Mouse (Mus musculus): Measurements from ENCODE around the gene Chrna3. TPM values are rescaled to one million over a fixed set of nuclear protein-coding genes. Genes with fewer than 3 reads are reported as not detected.

Gene Chrna3
- polyA plus RNA-seq, 1 experiment from 2014 or later: 5.5 TPM

GRCm38 (mm10) chr9:54981291-54982191 is 44.8 kb downstream of the Chrna3 start:
- 1% methylated on average over 68 of the region's 85 CpGs for WGBS
- ATAC-seq (peak; percentile 92), DNase-seq (ENCODE audit: low spot score) (peak; percentile 59)
- Histone ChIP-seq H3K36me3 (ENCODE audit: control insufficient read depth, insufficient read depth, low read length) (no peaks in the 10 kb centered on the region), H3K9ac (ENCODE audit: low read length) (peak overlapping the region; percentile 59), H3K27me3 (replicated peaks; ENCODE audit: control insufficient read depth, insufficient read depth, low read length) (peaks cover 20% of the 10 kb centered on the region), H3K4me1 (ENCODE audit: control insufficient read depth, insufficient read depth, low read length) (peaks cover 9% of the 10 kb centered on the region), H3K9me3 (replicated peaks; ENCODE audit: control insufficient read depth, low read length) (no peaks in the 10 kb centered on the region), H3K4me2 (ENCODE audit: low read length) (peak overlapping the region; percentile 90), H3K4me3 (ENCODE audit: low read depth, low read length) (peak overlapping the region; percentile 54), H3K27ac (ENCODE audit: low read depth, low read length) (no peak overlapping the region)

- H3K9ac ChIP-seq (ENCODE audit: low read length): peak within 1 kb of the TSS; percentile 59
- H3K4me3 ChIP-seq (ENCODE audit: low read depth, low read length): peak within 1 kb of the TSS; percentile 54
- H3K27ac ChIP-seq (ENCODE audit: low read depth, low read length): no peak within 1 kb of the TSS
- peaks cover 20% of the 10 kb centered on the region for H3K27me3 ChIP-seq (replicated peaks; ENCODE audit: control insufficient read depth, insufficient read depth, low read length)
- H3K4me1 ChIP-seq (ENCODE audit: control insufficient read depth, insufficient read depth, low read length): peaks cover 9% of the 10 kb centered on the region
- ATAC-seq (no peak), DNase-seq (ENCODE audit: low spot score) (peak; percentile 11)
- WGBS: 70% methylated on average over 8 of the region's 8 CpGs
- no peaks in the 10 kb centered on the region for H3K9me3 ChIP-seq (replicated peaks; ENCODE audit: control insufficient read depth, low read length)
- no peaks in the 10 kb centered on the region for H3K36me3 ChIP-seq (ENCODE audit: control insufficient read depth, insufficient read depth, low read length)
- peak within 1 kb of the TSS; percentile 90 for H3K4me2 ChIP-seq (ENCODE audit: low read length)
Observed at GRCm38 (mm10) chr9:54980674-54981073, 45.7 kb downstream of the Chrna3 start, which contains the start of gene Chrna5. Chrna5 (plus strand) TSS chr9:54980880.

GRCm38 (mm10) chr9:54969972-54970637 is 56.3 kb downstream of the Chrna3 start:
- ATAC-seq (no peak), DNase-seq (ENCODE audit: low spot score) (no peak)
- 54% methylated on average over 8 of the region's 8 CpGs for WGBS

GRCm38 (mm10) chr9:54963669-54964068 is 62.7 kb downstream of the Chrna3 start:
- ATAC-seq (no peak), DNase-seq (ENCODE audit: low spot score) (no peak)
- Histone ChIP-seq H3K27me3 (replicated peaks; ENCODE audit: control insufficient read depth, insufficient read depth, low read length) (no peaks in the 10 kb centered on the region), H3K27ac (ENCODE audit: low read depth, low read length) (no peak overlapping the region), H3K9me3 (replicated peaks; ENCODE audit: control insufficient read depth, low read length) (no peaks in the 10 kb centered on the region), H3K4me3 (ENCODE audit: low read depth, low read length) (no peak overlapping the region), H3K9ac (ENCODE audit: low read length) (no peak overlapping the region), H3K36me3 (ENCODE audit: control insufficient read depth, insufficient read depth, low read length) (peaks cover 13% of the 10 kb centered on the region), H3K4me2 (ENCODE audit: low read length) (no peak overlapping the region), H3K4me1 (ENCODE audit: control insufficient read depth, insufficient read depth, low read length) (no peaks in the 10 kb centered on the region)

More at GRCm38 (mm10) chr9:54969972-54970637, 56.3 kb downstream of the Chrna3 start:
- Histone ChIP-seq H3K4me1 (ENCODE audit: control insufficient read depth, insufficient read depth, low read length) (no peaks in the 10 kb centered on the region), H3K9ac (ENCODE audit: low read length) (no peak overlapping the region), H3K27me3 (replicated peaks; ENCODE audit: control insufficient read depth, insufficient read depth, low read length) (no peaks in the 10 kb centered on the region), H3K27ac (ENCODE audit: low read depth, low read length) (no peak overlapping the region), H3K4me2 (ENCODE audit: low read length) (no peak overlapping the region), H3K4me3 (ENCODE audit: low read depth, low read length) (no peak overlapping the region), H3K9me3 (replicated peaks; ENCODE audit: control insufficient read depth, low read length) (no peaks in the 10 kb centered on the region), H3K36me3 (ENCODE audit: control insufficient read depth, insufficient read depth, low read length) (no peaks in the 10 kb centered on the region)

- H3K4me1 ChIP-seq (ENCODE audit: control insufficient read depth, insufficient read depth, low read length): no peaks in the 10 kb centered on the region
- WGBS: 91% methylated on average over 4 of the region's 4 CpGs
- DNase-seq (ENCODE audit: low spot score): no peak
- H3K4me3 ChIP-seq (ENCODE audit: low read depth, low read length): no peak overlapping the region
- H3K27ac ChIP-seq (ENCODE audit: low read depth, low read length): no peak overlapping the region
- no peak overlapping the region for H3K9ac ChIP-seq (ENCODE audit: low read length)
- no peaks in the 10 kb centered on the region for H3K27me3 ChIP-seq (replicated peaks; ENCODE audit: control insufficient read depth, insufficient read depth, low read length)
- no peak overlapping the region for H3K4me2 ChIP-seq (ENCODE audit: low read length)
- H3K9me3 ChIP-seq (replicated peaks; ENCODE audit: control insufficient read depth, low read length): no peaks in the 10 kb centered on the region
- no peak for ATAC-seq
- H3K36me3 ChIP-seq (ENCODE audit: control insufficient read depth, insufficient read depth, low read length): peaks cover 37% of the 10 kb centered on the region
Observed at GRCm38 (mm10) chr9:54961059-54961458, 65.3 kb downstream of the Chrna3 start.

Other genes starting within 250 kb of the Chrna3 start
- 51.6 and 62.2 TPM in 2 replicates for gene Ireb2, start 162.8 kb downstream of the Chrna3 start, polyA plus RNA-seq (2014; fragmentation: Nextera tagmentation; extraction: Ambion mirVana)
- 1.5 and 1.6 TPM in 2 replicates for gene Hykk, start 109.3 kb downstream of the Chrna3 start, polyA plus RNA-seq (2014; fragmentation: Nextera tagmentation; extraction: Ambion mirVana)
- 323 and 355 TPM in 2 replicates for gene Psma4, start 75.8 kb downstream of the Chrna3 start, polyA plus RNA-seq (2014; fragmentation: Nextera tagmentation; extraction: Ambion mirVana)
- gene AY074887, start 75.6 kb downstream of the Chrna3 start, polyA plus RNA-seq (2014; fragmentation: Nextera tagmentation; extraction: Ambion mirVana): 0.80 and 1.7 TPM in 2 replicates
- gene Chrna5, start 45.7 kb downstream of the Chrna3 start, polyA plus RNA-seq (2014; fragmentation: Nextera tagmentation; extraction: Ambion mirVana): 1.0 and 1.1 TPM in 2 replicates
- gene Chrnb4, start 22.2 kb upstream of the Chrna3 start, polyA plus RNA-seq (2014; fragmentation: Nextera tagmentation; extraction: Ambion mirVana): 0.39 and 0.53 TPM in 2 replicates
- 24.3 and 32.0 TPM in 2 replicates for gene Ube2q2, start 122.3 kb upstream of the Chrna3 start, polyA plus RNA-seq (2014; fragmentation: Nextera tagmentation; extraction: Ambion mirVana)
- 73.0 and 83.6 TPM in 2 replicates for gene Fbxo22, start 182.4 kb upstream of the Chrna3 start, polyA plus RNA-seq (2014; fragmentation: Nextera tagmentation; extraction: Ambion mirVana)